Mouse (Mus musculus) spleen, postnatal 36 days (tissue): Measurements from ENCODE around the gene Snai1.

ENCODE experiments used
- DNase-seq, 2 experiments: peaks; one replicate each; pipeline ENCODE4 v3.0.0; 2022; ENCODE audit warnings: low spot score in 2 of 2, mixed read lengths in 1 of 2

The Snai1 gene

DNA sequence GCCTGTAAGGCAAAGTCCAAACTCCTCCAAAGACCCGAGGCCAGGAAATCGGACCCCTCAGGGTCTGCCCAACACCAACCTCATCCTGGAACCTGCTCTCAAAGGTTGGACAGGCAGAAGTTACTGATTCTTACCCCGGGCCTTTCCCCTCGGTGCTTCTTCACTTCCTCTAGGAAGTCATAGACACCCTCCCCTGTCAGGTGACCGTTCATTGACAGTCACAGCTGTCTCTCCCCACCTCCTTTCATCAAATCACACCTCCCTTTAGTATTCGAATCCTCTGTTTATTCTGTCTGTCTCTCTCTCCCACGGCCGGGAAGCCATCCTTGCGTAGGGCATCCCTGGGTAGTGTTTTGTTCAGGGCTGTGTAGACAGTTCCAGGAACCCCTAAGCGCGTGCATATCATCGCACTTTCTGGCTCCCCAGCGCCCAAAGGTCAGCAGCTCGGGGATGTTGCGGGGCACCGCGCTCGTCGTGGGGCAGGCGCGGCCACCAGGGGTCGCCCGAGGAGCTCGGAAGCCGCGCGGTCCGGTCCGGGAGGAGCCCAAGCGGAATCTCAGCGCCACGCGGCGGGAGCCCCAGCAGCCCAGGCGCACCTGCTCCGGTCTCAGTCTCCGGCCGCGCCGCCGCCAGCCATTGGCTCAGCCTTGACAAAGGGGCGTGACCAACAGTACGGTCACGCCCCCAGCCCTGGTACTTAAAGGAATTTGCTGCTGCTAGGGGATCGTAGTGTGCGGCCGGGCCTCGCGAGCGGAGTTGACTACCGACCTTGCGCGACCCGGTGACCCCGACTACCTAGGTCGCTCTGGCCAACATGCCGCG is at the start of gene Snai1:
Snai1 (plus strand) TSS at position 720 of the 822 bp plus-strand sequence.
- DNase-seq: peak; percentile 90 to 91

GRCm38 (mm10) chr2:167490813-167491525 is 47.0 kb upstream of the Snai1 start:
- no peak for DNase-seq

DNA sequence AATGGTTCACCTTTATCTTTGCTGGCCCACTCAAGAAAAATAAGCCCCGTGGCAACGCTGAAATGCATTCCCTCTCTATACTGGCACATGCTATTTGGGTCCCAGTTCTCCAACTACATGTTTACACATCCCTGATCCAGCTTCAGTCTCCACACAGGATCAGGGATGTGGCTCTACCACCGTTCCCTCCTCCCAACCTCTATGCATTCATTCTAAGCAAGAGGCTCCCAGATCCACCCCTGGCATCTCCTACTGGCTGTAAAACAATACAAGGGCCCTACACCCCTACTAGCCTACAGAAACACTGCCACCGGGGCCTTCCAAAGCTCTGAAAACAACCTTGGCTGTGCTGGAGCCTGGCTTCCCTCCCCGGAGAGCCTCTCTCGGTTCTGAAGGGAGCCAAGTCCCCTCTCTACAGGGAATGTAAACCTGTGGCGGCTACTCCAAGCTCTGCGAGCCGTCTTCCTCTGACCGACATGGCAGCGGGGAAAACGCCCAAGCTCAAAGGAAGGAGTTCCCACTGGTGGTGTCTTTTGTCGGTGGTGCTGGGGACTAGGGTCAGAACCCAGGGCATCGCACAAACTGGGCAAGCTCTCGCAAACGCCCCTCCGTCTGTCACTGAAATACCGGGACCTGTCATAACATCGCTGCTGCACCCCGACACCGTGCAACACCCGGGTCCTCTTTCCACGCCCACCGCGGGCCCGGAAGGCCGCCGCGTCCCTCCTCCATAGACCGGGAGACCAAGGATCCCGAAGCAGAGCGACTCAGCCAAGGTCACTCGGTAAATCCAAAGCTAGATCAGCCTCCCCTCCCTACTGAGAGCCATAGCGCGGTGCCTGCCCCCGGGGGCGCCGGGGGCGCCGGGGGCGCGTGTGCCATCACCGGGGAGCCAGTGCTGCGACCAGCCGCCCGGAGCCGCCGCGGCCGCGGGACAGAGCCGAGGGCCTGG is 46.0 kb upstream of the Snai1 start, which contains the start of gene Rnf114:
Rnf114 (plus strand) TSS at position 889 of the 952 bp plus-strand sequence.
- peak; percentile 32 to 43 for DNase-seq

DNA sequence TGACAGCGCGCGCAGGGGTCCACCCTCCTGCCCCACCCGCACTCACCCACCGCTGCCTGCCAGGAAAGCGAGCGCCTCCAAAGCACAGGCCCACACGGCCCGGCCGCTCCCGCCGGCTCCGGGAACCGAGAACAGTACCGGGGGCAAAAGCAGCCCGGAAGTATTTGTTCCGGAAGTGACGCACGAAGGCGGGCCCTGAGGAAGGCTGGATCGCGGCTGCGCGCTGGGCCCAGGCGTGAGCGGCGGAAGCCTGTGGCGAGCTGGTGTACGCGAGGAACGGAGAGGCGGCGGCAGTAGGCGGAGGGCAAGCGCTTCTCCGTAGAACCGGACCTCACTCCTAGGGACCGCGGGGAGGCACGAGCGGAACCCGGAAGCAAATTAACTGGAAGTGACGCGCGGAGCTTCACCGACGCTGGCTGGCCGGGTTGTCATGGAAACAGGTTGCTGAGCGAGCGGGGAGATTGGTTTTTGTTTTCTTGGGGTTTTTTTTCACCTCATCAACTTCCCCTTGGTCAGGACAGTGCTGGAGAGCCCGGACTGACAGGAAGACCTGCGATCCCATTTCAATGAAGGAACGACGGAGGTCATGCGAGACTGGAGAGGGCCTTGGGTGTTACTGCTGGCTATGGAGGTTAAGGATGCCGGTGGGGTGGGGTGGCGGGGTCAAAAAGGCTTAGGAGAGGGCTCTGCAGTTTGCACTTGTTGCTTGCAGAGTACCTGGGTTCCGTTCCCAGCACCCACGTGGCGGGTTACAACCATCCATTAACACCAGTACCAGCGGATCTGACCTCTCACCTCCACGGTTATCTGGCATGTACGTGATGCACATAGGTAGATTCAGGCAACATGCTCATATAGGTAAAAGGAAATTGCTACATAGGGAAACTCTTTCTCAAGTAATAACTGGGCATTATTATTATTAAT is 45.0 kb upstream of the Snai1 start, which contains the start of gene Spata2:
Spata2 (minus strand) TSS at position 175 of the 924 bp plus-strand sequence.
- peak; percentile 91 to 93 for DNase-seq

DNA sequence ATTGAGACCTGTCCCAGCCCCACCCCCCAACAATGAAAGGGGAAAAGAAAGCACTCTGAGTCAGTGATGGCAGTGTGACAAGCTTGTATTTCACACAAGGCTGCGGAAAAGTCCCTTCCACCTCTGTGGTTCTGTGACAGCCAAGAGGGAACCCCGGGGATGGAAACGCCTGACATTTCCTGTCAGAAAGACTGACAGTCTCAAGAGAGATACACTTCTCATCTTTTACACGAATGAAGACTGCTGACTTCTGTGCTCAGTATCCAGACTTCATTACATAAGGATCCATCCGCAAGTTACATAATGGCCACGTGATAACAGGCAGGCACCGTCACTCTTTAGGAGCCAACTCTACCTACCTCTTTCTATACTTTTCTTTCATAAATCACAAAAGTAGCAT is 41.6 kb upstream of the Snai1 start:
- peak; percentile 18 to 34 for DNase-seq

- DNase-seq: peak; percentile 54 to 56
Observed at GRCm38 (mm10) chr2:167497272-167497671, 40.7 kb upstream of the Snai1 start.

GRCm38 (mm10) chr2:167502554-167503252 is 35.3 kb upstream of the Snai1 start:
- peak in 1 of 2 experiments; percentile 72 for DNase-seq

GRCm38 (mm10) chr2:167503253-167503895 is 34.6 kb upstream of the Snai1 start:
- DNase-seq: peak; percentile 84 to 87

- DNase-seq: peak; percentile 47 to 54
Observed at GRCm38 (mm10) chr2:167503896-167504349, 34.1 kb upstream of the Snai1 start.

- DNase-seq: peak; percentile 62 to 70
Observed at GRCm38 (mm10) chr2:167505127-167505526, 32.9 kb upstream of the Snai1 start.

GRCm38 (mm10) chr2:167506546-167507260 is 31.3 kb upstream of the Snai1 start:
- no peak for DNase-seq

DNA sequence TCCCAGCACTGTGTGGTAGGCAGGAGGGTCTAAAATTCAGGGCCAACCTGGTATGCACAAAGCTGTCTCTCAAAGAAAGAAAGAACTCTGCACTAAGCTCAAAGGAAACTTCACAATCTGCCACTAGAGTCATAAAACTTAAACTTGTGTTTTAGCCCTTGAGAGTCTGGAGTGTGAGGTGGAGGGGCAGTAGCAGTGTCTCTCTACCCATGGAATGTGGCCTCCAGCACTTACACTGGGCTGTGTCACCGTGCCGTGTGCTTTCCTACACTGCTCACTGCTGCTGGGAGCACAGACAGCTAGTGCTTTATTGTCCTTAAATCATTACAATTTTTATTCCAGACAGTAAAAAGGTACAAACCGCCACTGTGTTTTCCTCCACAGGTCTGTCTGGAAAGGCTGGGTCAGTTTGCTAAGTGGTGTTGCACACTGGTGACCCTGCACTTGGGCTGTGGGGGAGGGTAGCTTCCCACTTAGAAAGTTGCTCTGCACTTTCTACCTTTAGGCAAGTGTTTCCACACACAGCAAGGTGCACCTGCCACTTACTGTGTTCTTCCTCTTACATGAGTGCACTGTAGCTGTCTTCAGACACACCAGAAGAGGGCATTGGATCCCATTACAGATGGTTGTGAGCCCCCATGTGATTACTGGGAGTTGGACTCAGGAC is 30.1 kb upstream of the Snai1 start:
- DNase-seq: no peak

DNA sequence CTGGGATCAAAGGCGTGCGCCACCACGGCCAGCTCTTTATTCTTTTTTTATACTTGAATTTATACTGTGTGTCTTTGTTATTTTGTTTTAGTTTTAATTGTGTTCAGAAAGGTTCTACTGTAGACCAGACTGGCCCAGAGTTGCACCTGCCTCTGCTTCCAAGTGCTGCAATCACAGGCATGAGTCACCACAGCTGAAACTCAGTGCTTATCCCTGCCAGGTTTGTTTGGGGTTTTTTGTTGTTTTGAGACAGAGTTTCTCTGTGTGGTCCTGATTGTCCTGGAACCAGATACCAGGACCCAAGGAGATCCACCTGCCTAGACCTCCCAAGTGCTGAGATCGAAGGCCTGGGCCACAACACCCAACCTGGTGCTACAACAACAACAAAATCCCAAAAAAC is 29.4 kb upstream of the Snai1 start:
- no peak for DNase-seq

- no peak for DNase-seq
Observed at GRCm38 (mm10) chr2:167510485-167510884, 27.5 kb upstream of the Snai1 start.

DNA sequence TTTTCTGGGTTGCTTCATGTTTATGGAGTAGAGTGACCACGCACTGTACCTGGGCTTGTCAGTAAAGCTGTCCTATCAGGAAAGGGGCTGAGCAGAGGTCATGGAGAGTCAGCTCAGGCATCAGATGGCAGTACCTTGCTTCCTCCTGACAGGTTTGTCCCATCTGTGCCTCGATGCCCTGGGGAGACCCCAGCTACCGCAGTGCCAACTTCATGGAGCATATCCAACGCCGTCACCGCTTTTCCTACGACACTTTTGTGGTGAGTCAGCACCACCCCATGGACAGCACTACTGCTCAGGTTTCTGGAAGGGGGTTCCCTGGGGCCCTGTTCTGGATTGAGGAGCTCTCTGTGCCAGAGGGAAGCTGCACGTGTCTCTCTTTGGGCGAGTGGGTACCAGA is 25.6 kb upstream of the Snai1 start:
- DNase-seq: no peak

DNA sequence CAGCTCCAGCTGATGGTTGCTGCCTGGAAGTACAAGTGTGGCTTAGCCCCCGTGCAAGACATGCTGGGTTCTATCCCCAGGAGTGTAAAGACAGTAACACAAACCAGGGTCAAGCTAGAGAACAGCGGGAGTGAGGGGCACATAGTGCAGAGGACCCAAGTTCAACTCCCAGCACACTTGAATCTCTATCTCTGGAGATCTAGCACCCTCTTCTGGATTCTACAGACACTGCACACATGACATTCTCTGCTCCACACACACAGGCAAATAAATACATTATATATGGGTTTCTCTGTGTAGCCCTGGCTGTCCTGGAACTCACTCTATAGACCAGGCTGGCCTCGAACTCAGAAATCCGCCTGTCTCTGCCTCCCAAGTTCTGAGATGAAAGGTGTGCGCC is 25.0 kb upstream of the Snai1 start:
- no peak for DNase-seq

- DNase-seq: no peak
Observed at GRCm38 (mm10) chr2:167514641-167515040, 23.4 kb upstream of the Snai1 start.

- DNase-seq: no peak
Observed at GRCm38 (mm10) chr2:167515688-167516087, 22.3 kb upstream of the Snai1 start.
